ENCODE assay signal across 7 mouse cellular contexts in genomic region chr6:34028933-34029745, GRCm38 (mm10). TPM values are rescaled to one million over a fixed set of nuclear protein-coding genes. Genes with fewer than 3 reads are reported as not detected.
DNase-seq lines count a peak whose midpoint lies in the region; ATAC-seq lines count a peak whose summit lies in the region.

Gene Lrguk (plus strand): TSS chr6:34029448.

- 0 out of 2 replicates have a peak, but pooled peaks cover 5% of the 10 kb centered on the region for H3K4me1 ChIP-seq in intestine, embryonic 16.5 days (ENCODE audit: control insufficient read depth, insufficient read depth, low read length)
- H3K4me1 ChIP-seq in midbrain, embryonic 11.5 days (ENCODE audit: control insufficient read depth, insufficient read depth, low read length) = no peaks in the 10 kb centered on the region

- intact Hi-C loops in gastrocnemius, postnatal 36 days (cut with DNase I) = no loop called here
- intact Hi-C loops in left cerebral cortex, postnatal 36 days (cut with DNase I) = no loop called here

- peak within 1 kb of the TSS; percentile 64 for H3K9ac ChIP-seq in intestine, embryonic 16.5 days (ENCODE audit: low read depth, low read length)
- H3K9ac ChIP-seq in midbrain, embryonic 11.5 days (ENCODE audit: low read length) = peak within 1 kb of the TSS; percentile 64

- H3K4me2 ChIP-seq in intestine, embryonic 16.5 days (ENCODE audit: low read depth, low read length) = peak within 1 kb of the TSS; percentile 90
- H3K4me2 ChIP-seq in midbrain, embryonic 11.5 days = peak within 1 kb of the TSS; percentile 78

- no peaks in the 10 kb centered on the region for H3K9me3 ChIP-seq in intestine, embryonic 16.5 days (ENCODE audit: control insufficient read depth, low read length)
- no peaks in the 10 kb centered on the region for H3K9me3 ChIP-seq in midbrain, embryonic 11.5 days (ENCODE audit: control insufficient read depth, low read length)

- no peaks in the 10 kb centered on the region for H3K27me3 ChIP-seq in intestine, embryonic 16.5 days (replicated peaks; ENCODE audit: control insufficient read depth, insufficient read depth, low read length)
- no peaks in the 10 kb centered on the region for H3K27me3 ChIP-seq in midbrain, embryonic 11.5 days (ENCODE audit: control insufficient read depth, insufficient read depth, low read length)

- H3K4me3 ChIP-seq in intestine, embryonic 16.5 days (ENCODE audit: low read length) = peak within 1 kb of the TSS; percentile 68
- H3K4me3 ChIP-seq in midbrain, embryonic 11.5 days (ENCODE audit: low read depth, low read length) = peak within 1 kb of the TSS; percentile 45

- H3K27ac ChIP-seq in intestine, embryonic 16.5 days (ENCODE audit: low read length) = no peak within 1 kb of the TSS
- no peak within 1 kb of the TSS for H3K27ac ChIP-seq in midbrain, embryonic 11.5 days (ENCODE audit: low read depth, low read length)

- peak; percentile 87 to 96 for DNase-seq in adrenal gland, adult (ENCODE audit: inconsistent age in 2 of 2, low spot score in 1 of 2)
- peak; percentile 97 for DNase-seq in embryo, embryonic 10 days (ENCODE audit: low spot score)
- DNase-seq in gastrocnemius, postnatal 36 days = peak; percentile 69 to 70
- DNase-seq in left cerebral cortex, postnatal 36 days (ENCODE audit: low spot score in 2 of 2) = peak; percentile 86 to 87
- peak; percentile 98 for DNase-seq in midbrain, embryonic 11.5 days (ENCODE audit: low spot score, missing footprints)
- peak; percentile 76 for DNase-seq in skeletal muscle tissue, adult 2 months (ENCODE audit: low read depth, low spot score)

- H3K36me3 ChIP-seq in intestine, embryonic 16.5 days (ENCODE audit: control insufficient read depth, insufficient read depth, low read length) = no peaks in the 10 kb centered on the region
- H3K36me3 ChIP-seq in midbrain, embryonic 11.5 days (ENCODE audit: control insufficient read depth, insufficient read depth, low read length) = no peaks in the 10 kb centered on the region

- WGBS in intestine, embryonic 16.5 days = 5% methylated on average over 32 of the region's 32 CpGs
- WGBS in midbrain, embryonic 11.5 days = 5% methylated on average over 32 of the region's 32 CpGs

- ATAC-seq in intestine, embryonic 16.5 days = peak; percentile 98
- ATAC-seq in midbrain, embryonic 11.5 days (ENCODE audit: low FRiP score) = peak; percentile 97

RNA-seq across cellular contexts. Expression of gene Lrguk, which starts in this region (rescaled TPM):
- under 1 TPM in 1 of 2 experiments, not detected in 1; 0.03 TPM for total RNA-seq in gastrocnemius, postnatal 36 days (2021)
- polyA plus RNA-seq in intestine, embryonic 16.5 days (2015; fragmentation: Nextera tagmentation; extraction: Ambion mirVana) = 0.42 and 0.45 TPM in 2 replicates
- 1 to 10 TPM; 2.7 to 3.4 TPM for total RNA-seq in left cerebral cortex, postnatal 36 days (2021)
- polyA plus RNA-seq in midbrain, embryonic 11.5 days (2014; fragmentation: Nextera tagmentation; extraction: Ambion mirVana) = 0.78 and 1.7 TPM in 2 replicates

Comparison
In these comparisons a context has a peak if more than half of its experiments do, and no peak if none do; other contexts are left out.
1. Peak in DNase-seq in gastrocnemius, postnatal 36 days; RNA of the gene not detected or under 1 TPM.
2. Peak in ATAC-seq, H3K4me3 ChIP-seq, H3K9ac ChIP-seq and H3K4me2 ChIP-seq in intestine, embryonic 16.5 days; RNA of the gene not detected or under 1 TPM.